Mouse (Mus musculus) liver, embryonic 14.5 days (tissue): ENCODE data around the gene Fbxl2. TPM values are rescaled to one million over a fixed set of nuclear protein-coding genes. Genes with fewer than 3 reads are reported as not detected.
A peak's percentile ranks its signal among the peaks of the same experiment; 100 is the strongest.

ENCODE experiments used
- ATAC-seq: fragments of 200-750 bp; cut with Nextera tagmentation; 2 replicates; pipeline ENCODE4 v1.8.0; 2017; ENCODE audit warnings: moderate number of reproducible peaks, mild to moderate bottlenecking, moderate library complexity; ENCODE audit not compliant: insufficient read depth
- DNase-seq, 3 experiments: peaks; one replicate each; pipeline ENCODE4 v3.0.0-alpha.2; 2012 to 2013; ENCODE audit warnings: low read depth in 3 of 3, low spot score in 3 of 3
- H3K27ac ChIP-seq: fragments of 300-500 bp; sonication (generic); 2 replicates; pipeline ENCODE4 v1.5.1; 2014; ENCODE audit warnings: moderate library complexity, mild to moderate bottlenecking, control low read depth, inconsistent platforms
- H3K27me3 ChIP-seq: fragments of 300-500 bp; sonication (generic); 2 replicates; pipeline ENCODE4 v1.6.1; 2014; ENCODE audit warnings: mild to moderate bottlenecking, low read length, moderate library complexity; ENCODE audit not compliant: control insufficient read depth, insufficient read depth
- H3K36me3 ChIP-seq: fragments of 300-500 bp; sonication (generic); replicated peaks from 2 replicates; pipeline ENCODE4 v1.6.1; 2014; ENCODE audit warnings: low read depth; ENCODE audit not compliant: control insufficient read depth, insufficient read depth
- H3K4me1 ChIP-seq, 2 experiments: fragments of 200-500 bp in 1 of 2; fragments of 300-500 bp in 1 of 2; sonication (generic) in 1 of 2; replicated peaks; 2 replicates each; pipeline ENCODE4 v1.6.1; 2012 to 2014; ENCODE audit warnings: antibody characterized with exemption in 1 of 2, inconsistent platforms in 1 of 2, low read length in 1 of 2; ENCODE audit not compliant: control insufficient read depth in 2 of 2, insufficient read depth in 2 of 2
- H3K4me2 ChIP-seq: fragments of 300-500 bp; sonication (generic); 2 replicates; pipeline ENCODE4 v1.6.1; 2014; ENCODE audit warnings: low read depth, mild to moderate bottlenecking, control low read depth, moderate library complexity
- H3K4me3 ChIP-seq, 2 experiments: fragments of 200-500 bp in 1 of 2; fragments of 300-500 bp in 1 of 2; sonication (generic) in 1 of 2; 2 replicates each; pipeline ENCODE4 v1.5.1; 2012 to 2014; ENCODE audit warnings: low read depth in 2 of 2, low read length in 2 of 2, mild to moderate bottlenecking in 2 of 2, control low read depth in 1 of 2, inconsistent platforms in 1 of 2, moderate library complexity in 1 of 2; ENCODE audit not compliant: insufficient read depth in 1 of 2
- H3K9ac ChIP-seq: fragments of 300-500 bp; sonication (generic); replicated peaks from 2 replicates; pipeline ENCODE4 v1.6.1; 2014; ENCODE audit warnings: mild to moderate bottlenecking, control low read depth, moderate library complexity
- H3K9me3 ChIP-seq: fragments of 300-500 bp; sonication (generic); 2 replicates; pipeline ENCODE4 v1.6.1; 2016; ENCODE audit warnings: low read length, mixed read lengths; ENCODE audit not compliant: control insufficient read depth
- CTCF ChIP-seq: IDR thresholded peaks from 2 replicates; pipeline ENCODE4 v1.5.1; 2016; ENCODE audit warnings: antibody characterized with exemption, low read depth, control low read depth
- EP300 ChIP-seq: IDR thresholded peaks from 2 replicates; pipeline ENCODE4 v1.6.1; 2016; ENCODE audit warnings: antibody characterized with exemption, low read depth
- WGBS: fragments of 180-500 bp; shearing (Covaris S2); extraction: QIAGEN DNeasy Blood & Tissue Kit; methylation state at CpG from one replicate; pipeline ENCODE4 v1.1.7; 2014; ENCODE audit not compliant: insufficient replicate concordance; 5-methylcytosine and 5-hydroxymethylcytosine counted together
- polyA plus RNA-seq, 2 experiments: library from polyadenylated mRNA; depleted of rRNA in 1 of 2; stranded (reverse) in 1 of 2; unstranded in 1 of 2; fragments of >200 nt; fragmentation: Nextera tagmentation in 1 of 2; extraction: Ambion mirVana in 1 of 2; gene quantifications; 2 replicates each; pipeline versions ENCODE4 v1.2.1 to v1.2.3; 2012 to 2014

Fbxl2 gene
- polyA plus RNA-seq, 2 experiments = 0.57 to 0.80 TPM

DNA sequence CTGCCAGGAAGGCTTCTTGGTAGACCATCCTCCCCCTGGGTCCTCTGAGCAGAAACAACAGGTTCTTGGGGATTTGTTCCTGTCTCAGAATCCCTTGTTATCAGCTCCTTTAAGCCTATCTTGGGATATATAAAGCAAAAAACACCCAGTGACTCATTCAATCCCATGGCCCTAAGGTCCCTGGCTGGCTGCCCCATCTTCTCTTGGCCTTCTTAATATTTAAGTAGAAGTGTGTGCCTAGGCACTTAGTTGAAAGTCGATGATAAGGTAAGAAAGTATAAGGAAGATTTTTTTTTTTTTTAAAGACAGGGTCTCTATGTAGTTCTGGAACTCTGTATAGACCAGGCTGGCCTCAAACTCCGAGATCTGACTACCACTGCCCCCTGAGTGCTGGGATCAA, 63.5 kb downstream of the Fbxl2 start:
- no peak overlapping the region for H3K4me2 ChIP-seq
- H3K9me3 ChIP-seq = no peaks in the 10 kb centered on the region
- H3K27ac ChIP-seq = no peak overlapping the region
- TF ChIP-seq CTCF (no peak), EP300 (no peak)
- DNase-seq (no peak), ATAC-seq (no peak)
- no peak overlapping the region for H3K9ac ChIP-seq
- no peaks in the 10 kb centered on the region for H3K4me1 ChIP-seq
- H3K36me3 ChIP-seq = peaks cover 24% of the 10 kb centered on the region
- no peak overlapping the region for H3K4me3 ChIP-seq
- no peaks in the 10 kb centered on the region for H3K27me3 ChIP-seq
- 82% methylated on average over 2 of the region's 2 CpGs for WGBS

GRCm38 (mm10) chr9:113981099-113981880, 64.7 kb downstream of the Fbxl2 start:
- no peak overlapping the region for H3K4me2 ChIP-seq
- no peaks in the 10 kb centered on the region for H3K27me3 ChIP-seq
- no peak for DNase-seq
- H3K9ac ChIP-seq = no peak overlapping the region
- H3K4me1 ChIP-seq = no peaks in the 10 kb centered on the region
- H3K27ac ChIP-seq = no peak overlapping the region
- 75% methylated on average over 16 of the region's 16 CpGs for WGBS
- peak; percentile 46 for ATAC-seq
- H3K36me3 ChIP-seq = peaks cover 36% of the 10 kb centered on the region
- TF ChIP-seq EP300 (no peak), CTCF (no peak)
- no peaks in the 10 kb centered on the region for H3K9me3 ChIP-seq
- no peak overlapping the region for H3K4me3 ChIP-seq

GRCm38 (mm10) chr9:113979356-113979755, 66.6 kb downstream of the Fbxl2 start:
- H3K4me2 ChIP-seq = no peak overlapping the region
- peaks cover 55% of the 10 kb centered on the region for H3K36me3 ChIP-seq
- no peak overlapping the region for H3K9ac ChIP-seq
- DNase-seq (no peak), ATAC-seq (no peak)
- no peaks in the 10 kb centered on the region for H3K9me3 ChIP-seq
- 95% methylated on average over 13 of the region's 13 CpGs for WGBS
- H3K4me1 ChIP-seq = no peaks in the 10 kb centered on the region
- no peak overlapping the region for H3K27ac ChIP-seq
- TF ChIP-seq EP300 (no peak), CTCF (no peak)
- H3K27me3 ChIP-seq = no peaks in the 10 kb centered on the region
- no peak overlapping the region for H3K4me3 ChIP-seq

GRCm38 (mm10) chr9:113978656-113979055, 67.3 kb downstream of the Fbxl2 start:
- no peak overlapping the region for H3K9ac ChIP-seq
- H3K36me3 ChIP-seq = peaks cover 62% of the 10 kb centered on the region
- 0 out of 2 replicates have a peak, but pooled peaks have one; percentile 14 for ATAC-seq

DNA sequence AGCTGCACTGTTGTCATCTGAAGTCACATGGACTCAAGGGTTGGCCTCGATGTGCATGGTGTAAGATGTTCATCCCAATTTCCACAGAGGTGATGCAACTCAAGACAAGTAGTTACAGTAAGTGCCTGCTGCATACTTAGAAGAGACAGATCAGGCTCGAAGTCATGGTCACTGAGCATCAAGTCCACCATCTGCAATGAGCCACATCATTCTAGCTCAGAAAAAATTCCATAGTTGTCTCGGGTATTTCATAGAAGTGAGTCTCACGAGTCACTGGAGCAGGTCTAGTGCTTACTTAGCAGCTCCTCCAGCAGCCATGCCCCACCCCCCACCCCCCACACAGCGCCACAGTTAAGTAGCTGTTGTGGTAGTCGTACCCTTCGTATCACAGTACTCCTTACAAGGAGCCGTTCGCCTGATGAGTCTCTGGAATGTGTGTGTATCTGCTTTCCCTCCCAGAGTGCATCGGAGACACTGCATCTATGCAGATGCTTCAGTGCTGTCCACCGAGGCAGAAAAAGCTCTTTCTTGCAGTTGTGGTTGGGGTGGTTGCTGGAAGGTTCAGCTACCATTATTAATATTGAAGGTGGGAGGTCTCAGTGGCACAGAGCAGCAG, 68.7 kb downstream of the Fbxl2 start:
- TF ChIP-seq EP300 (no peak), CTCF (no peak)
- no peak overlapping the region for H3K9ac ChIP-seq
- 86% methylated on average over 11 of the region's 11 CpGs for WGBS
- H3K4me1 ChIP-seq = no peaks in the 10 kb centered on the region
- ATAC-seq (no peak), DNase-seq (no peak)
- no peak overlapping the region for H3K4me3 ChIP-seq
- H3K4me2 ChIP-seq = no peak overlapping the region
- no peak overlapping the region for H3K27ac ChIP-seq
- no peaks in the 10 kb centered on the region for H3K9me3 ChIP-seq
- H3K27me3 ChIP-seq = no peaks in the 10 kb centered on the region
- peaks cover 75% of the 10 kb centered on the region for H3K36me3 ChIP-seq

More at GRCm38 (mm10) chr9:113978656-113979055, 67.3 kb downstream of the Fbxl2 start:
- DNase-seq = no peak
- Histone ChIP-seq H3K4me2 (no peak overlapping the region), H3K9me3 (no peaks in the 10 kb centered on the region), H3K27me3 (no peaks in the 10 kb centered on the region), H3K27ac (no peak overlapping the region), H3K4me3 (no peak overlapping the region), H3K4me1 (no peaks in the 10 kb centered on the region)
- no peak for TF ChIP-seq EP300
- no peak for TF ChIP-seq CTCF
- 52% methylated on average over 7 of the region's 7 CpGs for WGBS
